In the genomic region with DNA sequence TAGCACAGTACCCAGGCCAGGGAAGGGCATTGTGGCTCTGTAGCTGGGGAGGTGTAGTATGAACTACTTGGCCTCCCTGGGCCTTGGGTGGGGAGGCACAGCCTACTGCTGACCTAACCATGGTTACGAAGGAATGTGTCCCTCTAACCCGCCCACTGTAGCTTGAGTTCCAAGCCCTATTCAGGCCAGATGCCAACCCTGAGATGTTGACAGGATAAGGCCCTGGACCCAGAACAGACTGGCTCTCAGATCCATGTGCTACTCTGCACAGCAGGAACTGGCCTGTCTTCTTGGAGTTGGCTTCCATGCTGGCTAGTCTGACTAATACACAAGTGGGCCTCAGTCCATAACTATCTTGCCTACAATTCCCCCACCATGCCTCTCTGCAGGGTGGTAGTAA, we compare ENCODE assay signal across 9 mouse cellular contexts. TPM values are rescaled to one million over a fixed set of nuclear protein-coding genes. Genes with fewer than 3 reads are reported as not detected.
DNase-seq lines count a peak whose midpoint lies in the region; ATAC-seq lines count a peak whose summit lies in the region.
"Had no signal": no experiment of that assay in that cellular context is flagged by ENCODE, and none has a peak within 500 bp of the region (broad histone marks: within the 10 kb centered on the region; RNA-seq: fewer than 3 reads in every experiment).

No protein-coding gene starts in this region.

- 78% methylated on average over 2 of the region's 2 CpGs for WGBS in limb, embryonic 13.5 days
- 83% methylated on average over 2 of the region's 2 CpGs for WGBS in limb, embryonic 10.5 days
- 43% methylated on average over 2 of the region's 2 CpGs for WGBS in heart, embryonic 14.5 days
- WGBS in stomach, embryonic 14.5 days: 75% methylated on average over 2 of the region's 2 CpGs

- H3K9ac ChIP-seq in limb, embryonic 13.5 days: 0 out of 2 replicates have a peak overlapping the region, but pooled peaks have one; percentile 6
- peak overlapping the region; percentile 92 for H3K9ac ChIP-seq in heart, embryonic 14.5 days (ENCODE audit: low read length)
- no peak overlapping the region for H3K9ac ChIP-seq in stomach, embryonic 14.5 days (replicated peaks; ENCODE audit: low read depth, low read length)

- peaks cover 52% of the 10 kb centered on the region for H3K4me1 ChIP-seq in limb, embryonic 13.5 days
- peaks cover 55% of the 10 kb centered on the region for H3K4me1 ChIP-seq in limb, embryonic 10.5 days
- peaks cover 39 to 59% of the 10 kb centered on the region in 2 experiments for H3K4me1 ChIP-seq in heart, embryonic 14.5 days (ENCODE audit: control insufficient read depth in 2 of 2, insufficient read depth in 2 of 2, low read length in 2 of 2)
- H3K4me1 ChIP-seq in stomach, embryonic 14.5 days (ENCODE audit: control insufficient read depth, insufficient read depth, low read length): peaks cover 36% of the 10 kb centered on the region

- no peak for ATAC-seq in limb, embryonic 13.5 days (ENCODE audit: low FRiP score, low read depth)
- ATAC-seq in heart, embryonic 14.5 days (ENCODE audit: insufficient number of reproducible peaks, insufficient read depth, low FRiP score, low read depth): no peak
- ATAC-seq in stomach, embryonic 14.5 days (ENCODE audit: insufficient number of reproducible peaks, insufficient read depth, low FRiP score, low read depth): no peak
- no peak for ATAC-seq in frontal cortex, adult (ENCODE audit: low TSS enrichment)

- no peaks in the 10 kb centered on the region for H3K27me3 ChIP-seq in limb, embryonic 13.5 days
- H3K27me3 ChIP-seq in limb, embryonic 10.5 days (ENCODE audit: low read depth, poor library complexity, severe bottlenecking): no peaks in the 10 kb centered on the region
- no peaks in the 10 kb centered on the region for H3K27me3 ChIP-seq in heart, embryonic 14.5 days (ENCODE audit: control insufficient read depth, insufficient read depth, low read length)
- H3K27me3 ChIP-seq in stomach, embryonic 14.5 days (ENCODE audit: control insufficient read depth, insufficient read depth, low read length): no peaks in the 10 kb centered on the region

- no peak for DNase-seq in limb, embryonic 10.5 days (ENCODE audit: low spot score)
- peak; percentile 85 for DNase-seq in cerebellum, postnatal 14 days
- peak; percentile 47 to 58 for DNase-seq in kidney, postnatal 4 days
- DNase-seq in embryo, embryonic 11 days: no peak

- H3K27ac ChIP-seq in limb, embryonic 13.5 days: no peak overlapping the region
- no peak overlapping the region for H3K27ac ChIP-seq in limb, embryonic 10.5 days
- H3K27ac ChIP-seq in heart, embryonic 14.5 days (replicated peaks in 1 of 2; ENCODE audit: control insufficient read depth in 1 of 2, insufficient read depth in 1 of 2, low read depth in 2 of 2, low read length in 2 of 2): peak overlapping the region; percentile 83 to 91
- H3K27ac ChIP-seq in stomach, embryonic 14.5 days (ENCODE audit: low read length): peak overlapping the region; percentile 52; the same call in 1 of the 2 replicates

- peaks cover 46% of the 10 kb centered on the region for H3K36me3 ChIP-seq in limb, embryonic 13.5 days
- H3K36me3 ChIP-seq in limb, embryonic 10.5 days: peaks cover 52% of the 10 kb centered on the region
- H3K36me3 ChIP-seq in heart, embryonic 14.5 days (ENCODE audit: control insufficient read depth, insufficient read depth, low read length): peaks cover 42% of the 10 kb centered on the region
- H3K36me3 ChIP-seq in stomach, embryonic 14.5 days (ENCODE audit: control insufficient read depth, insufficient read depth, low read length): peaks cover 29% of the 10 kb centered on the region; the same call in 1 of the 2 replicates

- H3K4me3 ChIP-seq in limb, embryonic 13.5 days: no peak overlapping the region
- no peak overlapping the region for H3K4me3 ChIP-seq in limb, embryonic 10.5 days
- H3K4me3 ChIP-seq in heart, embryonic 14.5 days (ENCODE audit: control insufficient read depth in 1 of 2, insufficient read depth in 1 of 2, low read depth in 1 of 2, low read length in 2 of 2): no peak overlapping the region
- H3K4me3 ChIP-seq in stomach, embryonic 14.5 days (ENCODE audit: low read depth, low read length): no peak overlapping the region

- H3K4me2 ChIP-seq in limb, embryonic 13.5 days (replicated peaks): no peak overlapping the region
- H3K4me2 ChIP-seq in heart, embryonic 14.5 days (ENCODE audit: low read length): peak overlapping the region; percentile 50
- H3K4me2 ChIP-seq in stomach, embryonic 14.5 days (replicated peaks; ENCODE audit: low read depth, low read length): 0 out of 2 replicates have a peak overlapping the region, but pooled peaks have one; percentile 2

- no peaks in the 10 kb centered on the region for H3K9me3 ChIP-seq in limb, embryonic 13.5 days
- no peaks in the 10 kb centered on the region for H3K9me3 ChIP-seq in limb, embryonic 10.5 days (replicated peaks)
- H3K9me3 ChIP-seq in heart, embryonic 14.5 days (ENCODE audit: control insufficient read depth, low read length): no peaks in the 10 kb centered on the region
- H3K9me3 ChIP-seq in stomach, embryonic 14.5 days (ENCODE audit: control insufficient read depth, low read depth, low read length): no peaks in the 10 kb centered on the region
- H3K9me3 ChIP-seq: G1E had no signal

RNA-seq across cellular contexts. Expression of a gene that starts 30.0 kb away (rescaled TPM):
- 19.8 and 21.3 TPM in 2 replicates for polyA plus RNA-seq in limb, embryonic 13.5 days (2015; fragmentation: Nextera tagmentation; extraction: Ambion mirVana)
- 29.6 and 32.2 TPM in 2 replicates for polyA plus RNA-seq in limb, embryonic 10.5 days (2016; fragmentation: Nextera tagmentation; extraction: Ambion mirVana)
- 34.0 and 34.7 TPM in 2 replicates for polyA plus RNA-seq in heart, embryonic 14.5 days (2014; fragmentation: Nextera tagmentation; extraction: Ambion mirVana)
- polyA plus RNA-seq in stomach, embryonic 14.5 days (2014; fragmentation: Nextera tagmentation; extraction: Ambion mirVana): 18.5 and 18.8 TPM in 2 replicates

RNA-seq across cellular contexts. Expression of a gene that starts 30.5 kb away (rescaled TPM):
- 87.4 and 89.4 TPM in 2 replicates for polyA plus RNA-seq in limb, embryonic 13.5 days (2015; fragmentation: Nextera tagmentation; extraction: Ambion mirVana)
- 54.7 and 61.1 TPM in 2 replicates for polyA plus RNA-seq in limb, embryonic 10.5 days (2016; fragmentation: Nextera tagmentation; extraction: Ambion mirVana)
- 110 and 112 TPM in 2 replicates for polyA plus RNA-seq in heart, embryonic 14.5 days (2014; fragmentation: Nextera tagmentation; extraction: Ambion mirVana)
- 94.3 and 99.0 TPM in 2 replicates for polyA plus RNA-seq in stomach, embryonic 14.5 days (2014; fragmentation: Nextera tagmentation; extraction: Ambion mirVana)

RNA-seq across cellular contexts. Expression of a gene that starts 48.2 kb away (rescaled TPM):
- polyA plus RNA-seq in limb, embryonic 13.5 days (2015; fragmentation: Nextera tagmentation; extraction: Ambion mirVana): 25.0 and 29.8 TPM in 2 replicates
- 44.8 and 56.1 TPM in 2 replicates for polyA plus RNA-seq in limb, embryonic 10.5 days (2016; fragmentation: Nextera tagmentation; extraction: Ambion mirVana)
- 31.8 and 32.3 TPM in 2 replicates for polyA plus RNA-seq in heart, embryonic 14.5 days (2014; fragmentation: Nextera tagmentation; extraction: Ambion mirVana)
- polyA plus RNA-seq in stomach, embryonic 14.5 days (2014; fragmentation: Nextera tagmentation; extraction: Ambion mirVana): 26.9 and 27.9 TPM in 2 replicates

RNA-seq across cellular contexts. Expression of a gene that starts 48.3 kb away (rescaled TPM):
- polyA plus RNA-seq in limb, embryonic 13.5 days (2015; fragmentation: Nextera tagmentation; extraction: Ambion mirVana): 22.5 and 24.9 TPM in 2 replicates
- polyA plus RNA-seq in limb, embryonic 10.5 days (2016; fragmentation: Nextera tagmentation; extraction: Ambion mirVana): 20.2 and 23.7 TPM in 2 replicates
- polyA plus RNA-seq in heart, embryonic 14.5 days (2014; fragmentation: Nextera tagmentation; extraction: Ambion mirVana): 65.0 and 67.9 TPM in 2 replicates
- 27.2 and 27.4 TPM in 2 replicates for polyA plus RNA-seq in stomach, embryonic 14.5 days (2014; fragmentation: Nextera tagmentation; extraction: Ambion mirVana)

Comparison
In these comparisons a context has a peak if more than half of its experiments do, and no peak if none do; other contexts are left out.
1. H3K27ac ChIP-seq: peak in heart, embryonic 14.5 days (2 of 2) and stomach, embryonic 14.5 days (single experiment); none in limb, embryonic 13.5 days (single experiment) and limb, embryonic 10.5 days (single experiment).
2. DNase-seq: peak in cerebellum, postnatal 14 days (2 of 2) and kidney, postnatal 4 days (2 of 2); none in limb, embryonic 10.5 days (single experiment) and embryo, embryonic 11 days (single experiment).